Mouse (Mus musculus): ENCODE measurements around the gene Eif2ak4.

DNA sequence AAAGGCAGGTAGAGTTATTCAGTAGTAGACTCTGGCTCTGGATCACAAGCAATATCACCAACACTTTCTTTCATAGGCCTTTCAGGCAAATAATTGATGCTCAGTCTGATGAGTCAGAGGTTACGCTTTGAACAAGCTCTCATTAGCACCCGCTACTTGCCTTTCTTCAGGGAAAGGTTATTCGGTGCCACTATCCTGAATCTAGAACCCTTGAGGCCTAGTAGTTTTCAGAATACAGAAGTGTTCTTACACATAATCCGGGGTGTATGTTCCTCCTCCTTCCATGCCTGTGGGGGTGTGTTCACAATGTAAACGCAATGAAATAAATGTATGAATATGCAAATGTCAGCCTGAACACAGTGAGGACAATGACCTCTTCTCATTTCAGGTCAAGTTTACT, 1.7 kb downstream of the Eif2ak4 start:
- TF ChIP-seq POLR2A (IDR thresholded peaks at IDR 0.05; ENCODE audit: borderline replicate concordance, extremely low read depth, low read depth, low read length) (no peak), CTCF (IDR thresholded peaks at IDR 0.05; ENCODE audit: insufficient read depth, low read length) (no peak)
